Mouse (Mus musculus) erythroblast, embryonic 14.5 days (primary cell): ENCODE measurements around the gene Ifitm6.

Source experiments
- GATA1 ChIP-seq: IDR thresholded peaks from 2 replicates; pipeline ENCODE4 v1.6.1; 2012; ENCODE audit warnings: low read length, inconsistent platforms, mixed read lengths
- TAL1 ChIP-seq: IDR thresholded peaks from 3 replicates; pipeline ENCODE4 v1.6.1; 2012; ENCODE audit warnings: low read length, inconsistent platforms, mixed read lengths

GRCm38 (mm10) chr7:140971479-140972171 is 46.1 kb downstream of the Ifitm6 start:
- no peak for TF ChIP-seq TAL1
- TF ChIP-seq GATA1, result no peak
